Mouse (Mus musculus): Measurements from ENCODE around the gene Eif5a. TPM values are rescaled to one million over a fixed set of nuclear protein-coding genes. Genes with fewer than 3 reads are reported as not detected.
A peak's percentile ranks its signal among the peaks of the same experiment; 100 is the strongest.
"Not testable (repeated sequence)": the region's sequence is repeated elsewhere in the genome, so short reads cannot be mapped to it uniquely, and the experiment has no call there.

Gene Eif5a
- polyA plus RNA-seq, 3 experiments from 2014 or later: 1,103 to 1,192 (median 1,160) TPM

DNA sequence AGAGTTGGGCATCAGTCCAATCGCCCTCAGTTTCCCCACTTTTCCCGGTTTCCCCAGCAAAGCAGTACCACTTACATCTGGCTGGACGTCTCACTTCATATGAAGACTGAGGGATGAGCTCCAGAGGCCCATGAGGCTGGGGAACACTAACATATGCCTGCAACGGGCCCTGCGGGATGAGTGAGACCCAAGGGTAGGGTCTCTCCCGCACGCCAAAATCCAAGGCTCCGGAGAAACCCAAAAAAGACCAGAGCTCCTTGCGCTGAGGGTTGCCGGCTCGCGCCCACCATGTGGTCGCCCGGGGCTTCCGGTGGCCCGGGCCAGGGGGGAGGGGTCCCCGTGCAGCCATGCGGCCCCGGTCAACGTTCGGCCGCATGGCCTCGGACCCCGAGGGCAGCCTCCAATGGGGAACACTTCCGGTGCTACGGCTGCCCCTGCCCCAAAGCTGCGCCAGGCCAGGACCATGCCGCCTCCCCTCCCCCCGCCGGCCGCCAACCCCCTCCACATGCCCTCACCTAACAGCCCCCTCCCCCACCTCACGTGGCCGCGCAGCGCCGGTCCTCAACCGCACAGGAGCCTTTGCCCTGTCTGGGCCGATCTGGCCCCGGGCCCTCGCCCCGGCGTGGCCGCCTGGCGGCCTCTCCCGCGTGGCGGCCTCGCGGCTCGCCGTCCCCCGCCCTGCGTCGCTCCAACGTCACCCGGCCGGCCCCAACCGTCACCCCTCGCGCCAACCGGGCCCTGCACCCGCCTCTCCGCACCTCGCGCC is 1.3 kb downstream of the Eif5a start:
- no peak for ATAC-seq

DNA sequence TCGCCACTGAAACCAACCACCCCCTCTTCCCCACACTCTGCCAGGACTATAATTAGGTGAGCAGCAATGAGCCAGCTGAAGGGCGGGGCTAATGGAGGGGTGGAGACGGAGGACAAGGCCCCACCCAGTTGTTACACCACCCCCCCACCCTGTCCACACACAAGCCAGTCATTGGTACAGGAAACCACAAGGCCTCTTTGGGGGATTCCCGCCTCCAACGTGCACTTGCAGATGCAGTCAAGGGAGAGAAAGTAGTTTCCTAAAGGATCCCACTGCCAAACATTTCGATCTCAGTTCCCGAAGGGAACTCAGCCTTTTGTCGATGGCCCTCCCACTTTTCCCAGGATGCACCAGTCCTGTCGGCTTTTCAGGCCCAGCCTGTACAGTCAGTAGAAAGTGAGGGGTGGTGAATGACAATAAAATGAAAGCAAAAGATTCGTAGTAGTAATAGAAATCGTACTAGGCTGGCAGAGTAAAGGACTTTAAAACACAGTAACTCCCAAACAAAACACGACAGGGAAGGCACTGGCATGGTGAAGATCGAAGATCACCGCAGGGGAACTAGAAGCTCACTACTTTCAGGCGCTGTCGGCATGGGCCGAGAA is 2.0 kb downstream of the Eif5a start:
- peak; percentile 46 for ATAC-seq

GRCm38 (mm10) chr11:69919053-69919452 is 2.7 kb downstream of the Eif5a start:
- no peak for ATAC-seq

DNA sequence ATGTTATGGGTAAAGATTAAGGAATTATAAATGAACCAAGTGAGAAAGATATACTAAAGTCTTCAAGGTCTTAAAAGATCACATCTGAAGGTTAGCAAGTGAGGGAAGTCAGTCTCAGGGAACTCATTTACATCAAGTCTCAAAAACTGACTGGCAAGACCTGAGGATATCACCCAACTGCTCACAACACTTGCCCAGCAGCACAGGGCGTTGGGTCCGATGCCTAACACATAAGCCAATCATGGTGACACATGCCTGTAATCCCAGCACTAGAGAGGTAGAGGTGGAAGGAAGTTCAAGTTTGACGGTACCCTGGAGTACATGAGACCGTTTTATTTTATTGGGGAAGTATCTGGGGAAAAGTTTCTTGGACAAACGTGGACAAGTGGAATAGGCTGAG is 3.6 kb downstream of the Eif5a start:
- ATAC-seq: no peak

- no peak for ATAC-seq
Measured at GRCm38 (mm10) chr11:69917379-69917948, 4.3 kb downstream of the Eif5a start.

DNA sequence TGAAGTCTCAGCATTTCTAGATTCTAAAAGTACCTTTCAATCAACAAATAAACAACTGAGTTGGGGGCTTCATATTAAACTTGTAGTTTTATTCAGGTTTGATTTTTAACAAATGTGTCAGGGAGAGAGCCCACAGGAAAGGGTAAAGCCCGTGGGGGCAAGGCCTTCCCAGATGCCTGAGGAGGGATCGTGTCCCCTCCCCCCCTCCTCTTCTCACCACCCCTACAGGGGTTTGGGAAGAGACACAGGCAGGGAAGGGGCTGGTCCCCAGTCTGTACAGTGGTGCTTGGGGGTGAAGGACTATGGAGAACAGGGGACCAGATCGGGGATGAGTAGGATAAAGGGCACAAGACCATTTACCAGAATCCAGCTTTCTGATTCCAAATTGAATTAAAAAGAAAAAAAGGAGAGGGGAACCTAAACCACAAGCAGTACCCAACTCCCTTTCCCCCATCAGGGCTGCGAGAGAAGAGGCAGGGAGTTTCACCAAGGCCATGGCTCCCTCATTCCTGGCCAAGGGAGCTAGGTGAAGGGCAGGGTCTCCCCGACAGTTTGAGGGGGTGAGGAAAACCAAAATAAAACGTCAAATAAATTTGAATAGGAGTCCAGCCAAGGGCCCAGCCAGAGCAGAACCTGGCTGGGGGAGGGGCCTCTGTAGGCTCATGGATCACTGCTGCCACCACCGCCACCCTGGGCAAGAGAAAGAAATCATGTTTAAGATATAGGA is 4.9 kb downstream of the Eif5a start:
- ATAC-seq: not testable (repeated sequence)

- ATAC-seq: no peak
Measured at GRCm38 (mm10) chr11:69915667-69916627, 5.8 kb downstream of the Eif5a start.

- ATAC-seq: no peak
Measured at GRCm38 (mm10) chr11:69914917-69915430, 6.8 kb downstream of the Eif5a start.

DNA sequence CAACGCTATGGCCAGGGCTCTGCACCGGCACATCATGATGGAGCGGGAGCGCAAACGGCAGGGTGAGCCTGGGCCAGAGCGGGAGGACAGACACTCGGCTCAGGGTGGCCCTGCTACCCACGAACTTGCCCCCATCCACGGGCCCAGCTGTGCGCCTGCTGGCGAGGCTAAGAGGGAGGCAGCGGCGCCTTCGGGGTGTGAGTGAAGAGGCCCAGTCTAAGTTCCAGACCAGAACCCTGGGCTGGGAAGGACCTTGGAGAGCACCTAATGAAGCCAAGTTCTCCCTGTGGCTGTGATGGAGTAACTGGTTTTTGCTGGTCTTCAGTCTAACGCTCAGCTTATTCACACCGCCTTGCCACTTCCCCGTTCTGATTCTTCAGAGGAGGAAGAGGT is 7.4 kb downstream of the Eif5a start:
- no peak for ATAC-seq

GRCm38 (mm10) chr11:69913554-69914371 is 8.0 kb downstream of the Eif5a start, which contains the start of gene Gps2:
TSS of gene Gps2 (plus strand) at chr11:69913888.
- ATAC-seq: peak; percentile 91

DNA sequence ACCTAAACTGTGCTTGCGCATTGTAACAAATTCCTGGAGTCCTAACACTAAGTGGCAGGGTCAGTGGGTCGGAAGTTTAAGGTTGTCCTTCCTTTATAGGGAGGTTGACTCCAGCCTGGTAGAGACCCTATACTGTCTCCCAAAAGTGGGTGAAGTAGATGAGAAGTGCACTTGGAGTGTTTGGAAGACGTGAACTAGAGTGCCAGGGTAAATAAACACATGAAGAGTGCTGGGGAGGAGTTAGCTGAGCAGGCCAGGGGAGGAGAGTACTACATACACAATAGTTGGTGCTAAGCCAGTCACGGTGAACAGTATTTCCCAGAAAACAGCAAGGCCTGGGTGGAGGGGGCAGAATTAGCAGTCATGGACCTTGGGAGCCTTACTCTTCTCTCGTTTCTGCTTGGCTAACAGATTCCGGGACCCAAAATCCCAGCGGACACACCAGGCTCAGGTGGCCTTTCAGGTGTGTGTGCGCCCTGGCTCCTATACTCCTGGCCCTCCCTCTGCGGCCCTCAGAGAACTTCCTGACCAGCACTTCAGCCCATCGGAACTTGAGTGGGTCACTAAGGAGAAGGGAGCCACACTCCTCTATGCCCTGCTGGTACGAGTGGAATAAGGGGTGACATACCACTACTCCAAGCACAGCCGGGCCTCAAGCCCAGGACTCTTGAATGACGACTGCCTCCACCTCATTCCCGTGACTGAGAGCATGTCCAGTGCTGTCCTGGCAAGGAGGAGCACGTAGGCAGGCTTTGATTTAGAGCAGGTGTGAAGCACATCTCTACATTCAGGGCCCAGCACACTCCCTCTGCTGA is 8.8 kb downstream of the Eif5a start:
- no peak for ATAC-seq

DNA sequence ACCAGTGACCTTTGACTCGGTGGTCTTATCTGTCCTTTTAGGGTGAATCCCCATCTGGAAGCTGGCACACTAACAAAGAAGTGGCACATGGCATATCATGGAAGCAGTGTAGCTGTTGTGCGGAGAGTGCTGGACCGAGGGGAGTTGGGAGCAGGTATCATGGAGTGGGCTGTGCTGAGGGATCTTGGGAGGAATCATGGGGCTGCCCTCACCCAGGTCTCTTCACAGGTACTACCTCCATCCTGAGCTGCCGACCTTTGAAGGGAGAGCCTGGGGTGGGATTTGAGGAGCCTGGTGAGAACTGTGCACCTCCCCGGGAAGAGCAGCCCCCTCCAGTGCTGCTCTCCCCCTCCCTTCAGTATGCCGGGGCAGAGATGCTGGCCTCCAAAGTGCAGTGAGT is 10.1 kb downstream of the Eif5a start:
- ATAC-seq: no peak

DNA sequence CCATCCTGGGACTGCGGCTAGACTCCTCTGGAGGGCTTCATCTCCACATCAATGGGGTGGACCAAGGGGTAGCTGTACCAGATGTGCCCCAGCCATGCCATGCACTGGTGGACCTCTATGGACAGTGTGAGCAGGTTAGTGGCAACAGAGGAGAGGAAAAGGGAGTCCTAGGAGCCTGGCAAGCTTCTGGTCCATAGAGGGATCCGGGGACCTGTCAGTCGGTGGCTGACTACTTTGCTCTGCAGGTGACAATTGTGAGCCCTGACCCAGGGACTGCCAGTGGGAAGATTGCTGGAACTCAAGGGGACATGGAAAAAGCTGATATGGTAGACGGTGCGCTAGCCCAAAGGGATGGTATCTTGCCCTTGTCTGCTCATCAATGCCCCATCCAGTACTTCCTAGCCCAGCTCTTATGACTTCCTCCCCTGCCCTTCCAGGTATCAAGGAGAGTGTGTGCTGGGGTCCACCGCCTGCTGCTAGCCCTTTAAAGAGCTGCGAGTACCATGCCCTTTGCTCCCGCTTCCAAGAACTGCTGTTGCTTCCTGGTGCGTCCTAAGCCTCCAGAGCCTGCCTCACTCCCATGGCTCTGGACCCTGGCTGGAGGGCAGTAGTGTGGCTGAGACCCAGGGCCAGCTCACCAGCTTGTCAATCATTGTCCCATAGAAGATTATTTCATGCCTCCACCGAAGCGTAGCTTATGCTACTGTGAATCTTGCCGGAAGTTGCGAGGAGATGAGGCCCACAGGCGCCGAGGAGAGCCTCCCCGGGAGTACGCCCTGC is 10.8 kb downstream of the Eif5a start:
- ATAC-seq: no peak

- no peak for ATAC-seq
Measured at GRCm38 (mm10) chr11:69910177-69910576, 11.6 kb downstream of the Eif5a start.

- no peak for ATAC-seq
Measured at GRCm38 (mm10) chr11:69909174-69909573, 12.6 kb downstream of the Eif5a start.

GRCm38 (mm10) chr11:69908645-69909044 is 13.1 kb downstream of the Eif5a start:
- ATAC-seq: no peak

DNA sequence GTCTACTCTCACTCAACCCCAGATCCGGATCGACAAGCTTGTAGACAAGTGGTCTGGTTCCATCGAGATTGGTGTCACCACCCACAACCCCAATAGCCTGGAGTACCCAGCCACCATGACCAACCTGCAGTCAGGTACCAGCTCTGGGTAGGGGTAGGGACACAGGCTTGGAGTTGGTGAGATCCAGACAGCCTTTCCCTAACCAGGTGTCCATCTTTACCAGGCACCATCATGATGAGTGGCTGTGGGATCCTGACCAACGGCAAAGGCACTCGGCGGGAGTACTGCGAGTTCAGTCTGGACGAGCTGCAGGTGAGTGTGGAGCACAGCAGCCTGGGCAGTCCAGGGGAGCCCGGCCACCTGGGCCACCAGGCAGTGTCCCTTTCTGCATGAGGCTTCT is 17.4 kb downstream of the Eif5a start:
- no peak for ATAC-seq

- ATAC-seq: no peak
Measured at GRCm38 (mm10) chr11:69902972-69903371, 18.8 kb downstream of the Eif5a start.

GRCm38 (mm10) chr11:69901993-69902392 is 19.8 kb downstream of the Eif5a start:
- ATAC-seq: no peak
